Mouse (Mus musculus) neural tube, embryonic 11.5 days (tissue): ENCODE results near the gene Tmc6. TPM values are rescaled to one million over a fixed set of nuclear protein-coding genes. Genes with fewer than 3 reads are reported as not detected.

Experiments used
- ATAC-seq: fragments of 200-750 bp; cut with Nextera tagmentation; 2 replicates; pipeline ENCODE4 v1.8.0; 2017; ENCODE audit warnings: moderate number of reproducible peaks, mild to moderate bottlenecking, moderate TSS enrichment, moderate library complexity; ENCODE audit not compliant: insufficient read depth, low FRiP score, low TSS enrichment
- DNase-seq: peaks from one replicate; pipeline ENCODE4 v3.0.0-alpha.2; 2015; ENCODE audit warnings: low spot score
- H3K27ac ChIP-seq: fragments of 300-500 bp; sonication (generic); 2 replicates; pipeline ENCODE4 v1.5.1; 2014; ENCODE audit warnings: low read depth, mild to moderate bottlenecking, low read length
- H3K27me3 ChIP-seq: fragments of 300-500 bp; sonication (generic); 2 replicates; pipeline ENCODE4 v1.6.1; 2014; ENCODE audit warnings: mild to moderate bottlenecking, low read length, mixed read lengths; ENCODE audit not compliant: control insufficient read depth, insufficient read depth
- H3K36me3 ChIP-seq: fragments of 300-500 bp; sonication (generic); 2 replicates; pipeline ENCODE4 v1.6.1; 2014; ENCODE audit warnings: mild to moderate bottlenecking, low read length, moderate library complexity, mixed read lengths; ENCODE audit not compliant: control insufficient read depth, insufficient read depth
- H3K4me1 ChIP-seq: fragments of 300-500 bp; sonication (generic); 2 replicates; pipeline ENCODE4 v1.6.1; 2014; ENCODE audit warnings: low read length, mixed read lengths; ENCODE audit not compliant: control insufficient read depth, insufficient read depth
- H3K4me2 ChIP-seq: fragments of 300-500 bp; sonication (generic); 2 replicates; pipeline ENCODE4 v1.6.1; 2014; ENCODE audit warnings: low read depth, mild to moderate bottlenecking, moderate library complexity
- H3K4me3 ChIP-seq: fragments of 300-500 bp; sonication (generic); 2 replicates; pipeline ENCODE4 v1.5.1; 2014; ENCODE audit warnings: low read depth, low read length
- H3K9ac ChIP-seq: fragments of 300-500 bp; sonication (generic); 2 replicates; pipeline ENCODE4 v1.6.1; 2014; ENCODE audit warnings: mild to moderate bottlenecking, low read length
- H3K9me3 ChIP-seq: fragments of 300-500 bp; sonication (generic); 2 replicates; pipeline ENCODE4 v1.6.1; 2016; ENCODE audit warnings: low read length; ENCODE audit not compliant: control insufficient read depth
- WGBS: fragments of 180-500 bp; shearing (Covaris S2); extraction: QIAGEN DNeasy Blood & Tissue Kit; methylation state at CpG from one replicate; pipeline ENCODE4 v1.1.7; 2014; 5-methylcytosine and 5-hydroxymethylcytosine counted together
- polyA plus RNA-seq: library from polyadenylated mRNA; unstranded; fragments of >200 nt; fragmentation: Nextera tagmentation; extraction: Ambion mirVana; gene quantifications from 2 replicates; pipeline ENCODE4 v1.2.1, GENCODE M21; 2014

Tmc6 gene
- polyA plus RNA-seq, 1 experiment from 2014 or later, result 14.1 TPM

DNA sequence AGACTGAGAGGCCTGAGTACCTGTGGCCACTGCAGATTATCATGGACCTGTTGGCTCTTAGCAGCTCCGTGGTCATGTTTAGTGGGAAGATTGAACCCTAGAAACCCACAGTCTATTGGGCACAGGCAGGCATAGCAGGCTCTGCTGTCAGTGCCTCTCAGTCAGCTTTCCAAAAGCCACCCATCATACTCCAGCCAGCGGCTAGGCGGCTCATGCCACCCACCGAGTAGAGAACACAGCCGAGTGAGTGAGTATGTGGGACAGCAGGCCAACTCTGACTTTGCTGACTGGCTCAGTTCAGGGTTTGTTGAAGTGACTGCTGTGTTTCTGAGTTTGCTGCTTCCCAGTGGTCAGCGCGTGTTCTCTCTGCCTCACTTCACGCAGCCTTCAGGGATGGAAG lies 39.8 kb downstream of the Tmc6 start:
- Histone ChIP-seq H3K27ac (no peak overlapping the region), H3K9me3 (no peaks in the 10 kb centered on the region), H3K4me1 (no peaks in the 10 kb centered on the region), H3K9ac (no peak overlapping the region), H3K36me3 (peaks cover 18% of the 10 kb centered on the region), H3K4me3 (no peak overlapping the region), H3K27me3 (no peaks in the 10 kb centered on the region), H3K4me2 (no peak overlapping the region)
- DNase-seq (no peak), ATAC-seq (no peak)
- 88% methylated on average over 8 of the region's 8 CpGs for WGBS

GRCm38 (mm10) chr11:117741128-117741527 lies 40.9 kb downstream of the Tmc6 start:
- 92% methylated on average over 6 of the region's 6 CpGs for WGBS
- Histone ChIP-seq H3K4me1 (no peaks in the 10 kb centered on the region), H3K9ac (no peak overlapping the region), H3K4me2 (no peak overlapping the region), H3K4me3 (no peak overlapping the region), H3K36me3 (peaks cover 18% of the 10 kb centered on the region), H3K27me3 (no peaks in the 10 kb centered on the region), H3K27ac (no peak overlapping the region), H3K9me3 (no peaks in the 10 kb centered on the region)
- no peak for DNase-seq
- no peak for ATAC-seq

- Histone ChIP-seq H3K4me3 (no peak overlapping the region), H3K27me3 (no peaks in the 10 kb centered on the region), H3K36me3 (peaks cover 17% of the 10 kb centered on the region), H3K4me2 (no peak overlapping the region), H3K9me3 (no peaks in the 10 kb centered on the region), H3K27ac (no peak overlapping the region), H3K4me1 (no peaks in the 10 kb centered on the region), H3K9ac (no peak overlapping the region)
- WGBS, result 88% methylated on average over 5 of the region's 5 CpGs
- DNase-seq (no peak), ATAC-seq (no peak)
Observed at GRCm38 (mm10) chr11:117738123-117738522, 43.9 kb downstream of the Tmc6 start.

GRCm38 (mm10) chr11:117736037-117736689 lies 45.8 kb downstream of the Tmc6 start:
- Histone ChIP-seq H3K9ac (no peak overlapping the region), H3K27ac (no peak overlapping the region), H3K27me3 (no peaks in the 10 kb centered on the region), H3K4me3 (no peak overlapping the region), H3K4me1 (no peaks in the 10 kb centered on the region), H3K4me2 (no peak overlapping the region), H3K36me3 (peaks cover 16% of the 10 kb centered on the region), H3K9me3 (no peaks in the 10 kb centered on the region)
- no peak for ATAC-seq
- WGBS, result 78% methylated on average over 5 of the region's 5 CpGs
- no peak for DNase-seq

- H3K4me2 ChIP-seq, result no peak overlapping the region
- H3K9me3 ChIP-seq, result no peaks in the 10 kb centered on the region
- peaks cover 8% of the 10 kb centered on the region for H3K36me3 ChIP-seq
- 95% methylated on average over 7 of the region's 7 CpGs for WGBS
- no peak for ATAC-seq
- no peaks in the 10 kb centered on the region; the same call in 1 of the 2 replicates for H3K4me1 ChIP-seq
- no peak overlapping the region for H3K9ac ChIP-seq
- H3K27me3 ChIP-seq, result no peaks in the 10 kb centered on the region
- no peak for DNase-seq
- H3K4me3 ChIP-seq, result no peak overlapping the region
- no peak overlapping the region for H3K27ac ChIP-seq
Observed at GRCm38 (mm10) chr11:117731470-117731869, 50.5 kb downstream of the Tmc6 start.

DNA sequence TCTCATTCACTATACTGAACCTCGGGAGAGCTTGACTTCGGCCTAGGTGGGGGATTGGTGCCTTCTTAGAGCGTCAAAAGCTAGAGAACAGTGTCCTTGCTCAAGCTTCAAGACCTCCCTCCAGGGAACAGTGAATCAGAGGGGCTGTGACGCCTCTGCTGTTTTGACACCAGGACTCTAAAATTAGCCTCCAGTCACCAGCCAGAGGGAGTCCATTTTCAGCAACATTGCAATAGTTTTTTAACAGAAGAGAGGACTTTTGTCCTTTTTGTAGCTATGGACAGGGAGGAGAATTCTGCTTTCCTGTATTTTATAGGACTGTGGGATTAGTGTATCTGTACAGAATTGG lies 51.5 kb downstream of the Tmc6 start:
- ATAC-seq, result no peak
- 69% methylated on average over 4 of the region's 4 CpGs for WGBS
- H3K36me3 ChIP-seq, result peaks cover 6% of the 10 kb centered on the region
- no peak overlapping the region for H3K9ac ChIP-seq
- no peak overlapping the region for H3K4me2 ChIP-seq
- no peak for DNase-seq
- no peak overlapping the region for H3K27ac ChIP-seq
- H3K27me3 ChIP-seq, result no peaks in the 10 kb centered on the region
- H3K9me3 ChIP-seq, result no peaks in the 10 kb centered on the region
- no peak overlapping the region for H3K4me3 ChIP-seq
- no peaks in the 10 kb centered on the region; the same call in 1 of the 2 replicates for H3K4me1 ChIP-seq

- no peak overlapping the region for H3K4me2 ChIP-seq
- WGBS, result 79% methylated on average over 7 of the region's 7 CpGs
- H3K27ac ChIP-seq, result no peak overlapping the region
- no peaks in the 10 kb centered on the region for H3K9me3 ChIP-seq
- DNase-seq (no peak), ATAC-seq (no peak)
- H3K9ac ChIP-seq, result no peak overlapping the region
- H3K36me3 ChIP-seq, result peaks cover 6% of the 10 kb centered on the region
- no peaks in the 10 kb centered on the region for H3K27me3 ChIP-seq
- H3K4me1 ChIP-seq, result no peaks in the 10 kb centered on the region; the same call in 1 of the 2 replicates
- H3K4me3 ChIP-seq, result no peak overlapping the region
Observed at GRCm38 (mm10) chr11:117729798-117730489, 52.1 kb downstream of the Tmc6 start.

- H3K4me1 ChIP-seq, result no peaks in the 10 kb centered on the region; the same call in 1 of the 2 replicates
- ATAC-seq (no peak), DNase-seq (no peak)
- 86% methylated on average over 3 of the region's 3 CpGs for WGBS
- H3K27ac ChIP-seq, result no peak overlapping the region
- no peaks in the 10 kb centered on the region for H3K9me3 ChIP-seq
- H3K27me3 ChIP-seq, result no peaks in the 10 kb centered on the region
- no peak overlapping the region for H3K4me2 ChIP-seq
- no peak overlapping the region for H3K9ac ChIP-seq
- H3K36me3 ChIP-seq, result peaks cover 9% of the 10 kb centered on the region
- no peak overlapping the region for H3K4me3 ChIP-seq
Observed at GRCm38 (mm10) chr11:117729341-117729740, 52.7 kb downstream of the Tmc6 start.

GRCm38 (mm10) chr11:117728841-117729240 lies 53.2 kb downstream of the Tmc6 start:
- Histone ChIP-seq H3K27ac (no peak overlapping the region), H3K4me2 (no peak overlapping the region), H3K4me1 (no peaks in the 10 kb centered on the region; the same call in 1 of the 2 replicates), H3K36me3 (peaks cover 9% of the 10 kb centered on the region), H3K9me3 (no peaks in the 10 kb centered on the region), H3K4me3 (no peak overlapping the region), H3K27me3 (no peaks in the 10 kb centered on the region), H3K9ac (no peak overlapping the region)
- WGBS, result 37% methylated on average over 1 of the region's 1 CpGs
- no peak for ATAC-seq
- no peak for DNase-seq
